In the genomic region with DNA sequence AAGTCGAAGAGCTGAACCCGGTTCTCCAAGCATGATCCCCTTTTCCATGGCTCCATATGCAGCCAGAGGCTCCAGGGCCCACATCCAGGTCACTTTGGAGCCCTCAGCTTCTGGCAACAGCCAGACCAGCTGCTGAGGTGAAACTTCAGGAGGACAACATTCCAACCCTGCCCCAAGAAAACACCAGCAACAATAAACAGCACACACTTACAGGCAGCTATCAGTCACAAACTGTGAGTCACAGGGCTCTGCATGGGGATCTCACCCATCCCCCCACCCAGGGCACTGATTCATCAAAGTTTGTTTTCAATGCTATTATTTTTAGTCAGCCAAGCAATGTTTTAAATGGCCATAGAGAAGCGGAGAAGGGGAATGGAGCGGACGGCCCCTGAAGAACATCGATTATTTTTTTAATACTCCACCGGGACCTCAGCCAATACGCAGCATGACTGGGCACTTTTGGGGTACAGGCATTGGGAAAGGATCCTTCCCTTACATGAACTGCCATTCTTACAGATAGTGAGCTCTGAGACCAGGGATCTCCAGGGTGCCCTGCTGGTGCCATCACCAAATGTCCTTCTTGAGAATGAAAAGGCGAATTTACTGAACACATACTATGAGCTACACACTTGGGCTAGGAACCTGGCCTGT, we compare ENCODE assay signal across 13 mouse cellular contexts. TPM values are rescaled to one million over a fixed set of nuclear protein-coding genes. Genes with fewer than 3 reads are reported as not detected.
DNase-seq lines count a peak whose midpoint lies in the region; ATAC-seq lines count a peak whose summit lies in the region.
"Had no signal": no experiment of that assay in that cellular context is flagged by ENCODE, and none has a peak within 500 bp of the region (broad histone marks: within the 10 kb centered on the region; RNA-seq: fewer than 3 reads in every experiment).

No protein-coding gene starts in this region.

- H3K9ac ChIP-seq in heart, embryonic 11.5 days (ENCODE audit: low read depth, low read length): no peak overlapping the region
- H3K9ac ChIP-seq in heart, embryonic 15.5 days: no peak overlapping the region
- H3K9ac ChIP-seq: embryonic facial prominence, embryonic 15.5 days had no signal

- H3K9me3 ChIP-seq in heart, embryonic 11.5 days (replicated peaks; ENCODE audit: control insufficient read depth, low read length): no peaks in the 10 kb centered on the region
- H3K9me3 ChIP-seq in heart, embryonic 15.5 days (replicated peaks): no peaks in the 10 kb centered on the region
- H3K9me3 ChIP-seq: embryonic facial prominence, embryonic 15.5 days; midbrain, embryonic 10.5 days had no signal

- no peak overlapping the region for H3K4me2 ChIP-seq in heart, embryonic 11.5 days
- no peak overlapping the region for H3K4me2 ChIP-seq in heart, embryonic 15.5 days
- H3K4me2 ChIP-seq: embryonic facial prominence, embryonic 15.5 days had no signal

- 79% methylated on average over 9 of the region's 9 CpGs for WGBS in heart, embryonic 11.5 days (ENCODE audit: insufficient replicate concordance)
- WGBS in heart, embryonic 15.5 days: 83% methylated on average over 9 of the region's 9 CpGs

- H3K27ac ChIP-seq in heart, embryonic 11.5 days (ENCODE audit: low read depth, low read length): peak overlapping the region; percentile 5; the same call in 1 of the 2 replicates
- 0 out of 2 replicates have a peak overlapping the region, but pooled peaks have one; percentile 2 for H3K27ac ChIP-seq in heart, embryonic 15.5 days
- H3K27ac ChIP-seq: embryonic facial prominence, embryonic 15.5 days had no signal

- no peak overlapping the region for H3K4me3 ChIP-seq in heart, embryonic 11.5 days (ENCODE audit: low read depth, low read length)
- H3K4me3 ChIP-seq in heart, embryonic 15.5 days: no peak overlapping the region
- H3K4me3 ChIP-seq: embryonic facial prominence, embryonic 15.5 days; midbrain, embryonic 10.5 days had no signal

- H3K4me1 ChIP-seq in heart, embryonic 11.5 days (ENCODE audit: control insufficient read depth, insufficient read depth, low read length): peaks cover 80% of the 10 kb centered on the region
- H3K4me1 ChIP-seq in heart, embryonic 15.5 days (replicated peaks): peaks cover 86% of the 10 kb centered on the region

- H3K27me3 ChIP-seq in heart, embryonic 11.5 days (ENCODE audit: control insufficient read depth, insufficient read depth, low read length): no peaks in the 10 kb centered on the region
- no peaks in the 10 kb centered on the region for H3K27me3 ChIP-seq in heart, embryonic 15.5 days
- H3K27me3 ChIP-seq: embryonic facial prominence, embryonic 15.5 days had no signal

- ATAC-seq in heart, embryonic 11.5 days (replicated peaks; ENCODE audit: insufficient number of reproducible peaks, low FRiP score, low TSS enrichment): no peak
- no peak for ATAC-seq in heart, embryonic 15.5 days (replicated peaks; ENCODE audit: insufficient number of reproducible peaks, insufficient read depth, low FRiP score, low read depth)
- ATAC-seq in monocyte, adult 5-6 weeks (replicated peaks; ENCODE audit: insufficient number of reproducible peaks, low FRiP score, low TSS enrichment, poor library complexity, severe bottlenecking): no peak
- ATAC-seq: inflammation-experienced regulatory T-cells, adult 6 months had no signal

- no peaks in the 10 kb centered on the region for H3K36me3 ChIP-seq in heart, embryonic 11.5 days (ENCODE audit: control insufficient read depth, insufficient read depth, low read length)
- H3K36me3 ChIP-seq in heart, embryonic 15.5 days: no peaks in the 10 kb centered on the region
- H3K36me3 ChIP-seq: embryonic facial prominence, embryonic 15.5 days had no signal

- no peak for DNase-seq in heart, adult 8-10 months (ENCODE audit: low spot score)
- DNase-seq in 3134 (ENCODE audit: extremely low read depth, insufficient read length, low spot score): peak; percentile 61
- peak; percentile 94 for DNase-seq in Muller cell, postnatal 12 days (ENCODE audit: inconsistent ontology term)
- no peak for DNase-seq in spleen, postnatal 4 days (ENCODE audit: low spot score in 2 of 2)
- DNase-seq: lung, adult 2 months; retina, postnatal 1 day; thymus, postnatal 14 days had no signal

RNA-seq across cellular contexts. Expression of gene Smad3, which starts 10.0 kb away (rescaled TPM):
- polyA plus RNA-seq in heart, embryonic 11.5 days (2014; fragmentation: Nextera tagmentation; extraction: Ambion mirVana): 9.7 and 11.4 TPM in 2 replicates
- total RNA-seq in heart, adult 8-10 months (2022): 10 to 100 TPM; 10.1 to 14.1 (median 12.5) TPM
- polyA plus RNA-seq in heart, embryonic 15.5 days (2015; fragmentation: Nextera tagmentation; extraction: Ambion mirVana): 11.6 and 14.8 TPM in 2 replicates
- 52.0 to 121 TPM (median 56.1 TPM) in 3 replicates for total RNA-seq in monocyte, adult 5-6 weeks (2017)

Comparison
In these comparisons a context has a peak if more than half of its experiments do, and no peak if none do; other contexts are left out.
1. DNase-seq: peak in 3134 (single experiment) and Muller cell, postnatal 12 days (single experiment); none in heart, adult 8-10 months (single experiment) and spleen, postnatal 4 days (0 of 2).